In genomic region chr6:113250786-113251185, GRCm38 (mm10) we compare ENCODE assay signal across 29 mouse cellular contexts. TPM values are rescaled to one million over a fixed set of nuclear protein-coding genes. Genes with fewer than 3 reads are reported as not detected.
"Had no signal": no experiment of that assay in that cellular context is flagged by ENCODE, and none has a peak within 500 bp of the region (broad histone marks: within the 10 kb centered on the region; RNA-seq: fewer than 3 reads in every experiment).

No protein-coding gene starts in this region.

- H3K27ac ChIP-seq: gastrocnemius, adult 2 months; heart, embryonic 10.5 days; hindbrain, embryonic 10.5 days; hindbrain, embryonic 12.5 days; hindbrain, embryonic 14.5 days; kidney, embryonic 15.5 days; kidney, postnatal 0 days; limb, embryonic 12.5 days had no signal

- H3K9ac ChIP-seq: heart, embryonic 12.5 days; hindbrain, embryonic 12.5 days; hindbrain, embryonic 14.5 days; kidney, embryonic 15.5 days; limb, embryonic 12.5 days had no signal

- H3K4me2 ChIP-seq: heart, embryonic 12.5 days; hindbrain, embryonic 12.5 days; hindbrain, embryonic 14.5 days; kidney, embryonic 15.5 days; limb, embryonic 12.5 days; liver, embryonic 11.5 days had no signal

- DNase-seq: gastrocnemius, adult 2 months; gastrocnemius, postnatal 10 days; gastrocnemius, postnatal 36 days; heart, adult 18-20 months; heart, postnatal 10 days; heart, postnatal 4 days; kidney, adult 18-20 months; kidney, adult 9 months; kidney, postnatal 14 days; kidney, postnatal 36 days; layer of hippocampus, adult 9-11 months; layer of hippocampus, postnatal 36 days; left cerebral cortex, postnatal 4 days; liver had no signal

- H3K4me3 ChIP-seq: gastrocnemius, adult 2 months; heart, embryonic 10.5 days; heart, embryonic 12.5 days; hindbrain, embryonic 10.5 days; hindbrain, embryonic 12.5 days; kidney, embryonic 15.5 days; limb, embryonic 12.5 days had no signal

- H3K9me3 ChIP-seq: heart, embryonic 10.5 days; heart, embryonic 12.5 days; hindbrain, embryonic 10.5 days; hindbrain, embryonic 12.5 days; kidney, embryonic 15.5 days; limb, embryonic 12.5 days had no signal

- ATAC-seq: hindbrain, embryonic 16.5 days; inflammation-experienced regulatory T-cells, adult 6 months; intestine, embryonic 16.5 days had no signal

- H3K4me1 ChIP-seq: heart, embryonic 10.5 days; hindbrain, embryonic 10.5 days; hindbrain, embryonic 12.5 days; kidney, embryonic 15.5 days; limb, embryonic 12.5 days had no signal

- H3K27me3 ChIP-seq: heart, embryonic 12.5 days; hindbrain, embryonic 12.5 days; kidney, embryonic 15.5 days; limb, embryonic 12.5 days had no signal

RNA-seq across cellular contexts. Expression of gene Cpne9, which starts 31.3 kb away (rescaled TPM):
- total RNA-seq: gastrocnemius, adult 2 months; gastrocnemius, postnatal 36 days; heart, adult 18-20 months; heart, postnatal 10 days; heart, postnatal 25 days; heart, postnatal 4 days had no signal
- polyA plus RNA-seq: gonadal fat pad, adult 2 months; heart, embryonic 10.5 days; intestine, embryonic 16.5 days; kidney, postnatal 0 days; large intestine, adult 2 months had no signal
